Mouse (Mus musculus) ES-E14 (cell line): ENCODE results near the gene Trpm4.

Source experiments
- ZC3H11A ChIP-seq: IDR thresholded peaks from 2 replicates; pipeline ENCODE4 v1.6.1; 2012; ENCODE audit warnings: low read depth, mild to moderate bottlenecking, inconsistent platforms, low read length, borderline replicate concordance
- ZNF384 ChIP-seq: IDR thresholded peaks from 2 replicates; pipeline ENCODE4 v1.6.1; 2012; ENCODE audit warnings: low read depth, low read length, inconsistent platforms

DNA sequence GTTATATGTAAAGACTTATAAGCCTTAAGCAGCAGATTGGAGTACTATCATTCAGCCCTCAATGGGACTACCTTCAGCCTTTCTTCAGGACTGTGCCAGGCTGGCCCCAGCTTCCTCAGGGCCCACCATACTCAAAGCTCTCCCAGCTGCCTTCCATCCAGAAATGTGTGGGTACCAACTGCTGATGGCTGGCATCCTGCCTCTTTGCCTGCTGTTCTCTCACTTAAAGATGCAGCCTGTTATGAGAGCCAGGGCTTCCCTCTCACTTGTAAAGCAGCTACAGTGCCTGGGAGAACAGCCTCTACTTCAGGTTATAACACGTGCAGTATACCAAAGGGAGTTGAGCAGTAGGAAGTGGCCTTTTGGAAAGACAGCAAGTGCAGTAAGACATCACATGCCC, 42.5 kb upstream of the Trpm4 start:
- no peak for TF ChIP-seq ZC3H11A
- TF ChIP-seq ZNF384 = no peak
